Mouse (Mus musculus): ENCODE results near the gene Mrps22. TPM values are rescaled to one million over a fixed set of nuclear protein-coding genes. Genes with fewer than 3 reads are reported as not detected.

The Mrps22 gene
- 61.1 and 73.8 TPM in 2 replicates for polyA plus RNA-seq (2015; fragmentation: Nextera tagmentation; extraction: Ambion mirVana)

GRCm38 (mm10) chr9:98601156-98601836 is at the start of gene Mrps22:
Gene Mrps22, minus strand, starts transcription at chr9:98601660.
- Histone ChIP-seq H3K4me3 (replicated peaks) (peak within 1 kb of the TSS; percentile 89), H3K36me3 (peaks cover 21% of the 10 kb centered on the region), H3K4me1 (replicated peaks) (peaks cover 19% of the 10 kb centered on the region), H3K9ac (peak within 1 kb of the TSS; percentile 88), H3K27ac (peak within 1 kb of the TSS; percentile 78), H3K9me3 (replicated peaks) (0 out of 2 replicates have a peak, but pooled peaks cover 2% of the 10 kb centered on the region), H3K4me2 (peak within 1 kb of the TSS; percentile 91), H3K27me3 (no peaks in the 10 kb centered on the region)
- ATAC-seq (ENCODE audit: low read depth) (peak; percentile 89), DNase-seq (peak; percentile 75)
- WGBS (ENCODE audit: insufficient replicate concordance): under 1% methylated on average over 44 of the region's 44 CpGs

- no peaks in the 10 kb centered on the region for H3K4me1 ChIP-seq (replicated peaks)
- no peaks in the 10 kb centered on the region for H3K9me3 ChIP-seq (replicated peaks)
- no peak overlapping the region for H3K9ac ChIP-seq
- no peak for ATAC-seq (ENCODE audit: low read depth)
- H3K27me3 ChIP-seq: no peaks in the 10 kb centered on the region
- H3K4me3 ChIP-seq (replicated peaks): no peak overlapping the region
- H3K27ac ChIP-seq: no peak overlapping the region
- no peak for DNase-seq
- no peak overlapping the region for H3K4me2 ChIP-seq
- 52% methylated on average over 8 of the region's 8 CpGs for WGBS (ENCODE audit: insufficient replicate concordance)
- no peaks in the 10 kb centered on the region for H3K36me3 ChIP-seq
Observed at GRCm38 (mm10) chr9:98650547-98650946, 49.1 kb upstream of the Mrps22 start.

GRCm38 (mm10) chr9:98647418-98647817 is 46.0 kb upstream of the Mrps22 start:
- DNase-seq (no peak), ATAC-seq (ENCODE audit: low read depth) (no peak)
- Histone ChIP-seq H3K4me1 (replicated peaks) (no peaks in the 10 kb centered on the region), H3K4me3 (replicated peaks) (no peak overlapping the region), H3K9me3 (replicated peaks) (no peaks in the 10 kb centered on the region), H3K4me2 (no peak overlapping the region), H3K27me3 (no peaks in the 10 kb centered on the region), H3K27ac (no peak overlapping the region), H3K9ac (no peak overlapping the region), H3K36me3 (no peaks in the 10 kb centered on the region)
- 74% methylated on average over 12 of the region's 12 CpGs for WGBS (ENCODE audit: insufficient replicate concordance)

- Histone ChIP-seq H3K36me3 (no peaks in the 10 kb centered on the region), H3K4me1 (replicated peaks) (no peaks in the 10 kb centered on the region), H3K9ac (no peak overlapping the region), H3K27me3 (no peaks in the 10 kb centered on the region), H3K4me2 (no peak overlapping the region), H3K9me3 (replicated peaks) (no peaks in the 10 kb centered on the region), H3K27ac (no peak overlapping the region), H3K4me3 (replicated peaks) (no peak overlapping the region)
- no peak for DNase-seq
- WGBS (ENCODE audit: insufficient replicate concordance): 23% methylated on average over 4 of the region's 4 CpGs
- ATAC-seq (ENCODE audit: low read depth): no peak
Observed at GRCm38 (mm10) chr9:98645750-98646149, 44.3 kb upstream of the Mrps22 start.

- ATAC-seq (ENCODE audit: low read depth): no peak
- Histone ChIP-seq H3K4me3 (replicated peaks) (no peak overlapping the region), H3K4me2 (no peak overlapping the region), H3K36me3 (no peaks in the 10 kb centered on the region), H3K9ac (no peak overlapping the region), H3K4me1 (replicated peaks) (no peaks in the 10 kb centered on the region), H3K27me3 (no peaks in the 10 kb centered on the region), H3K9me3 (replicated peaks) (no peaks in the 10 kb centered on the region), H3K27ac (no peak overlapping the region)
- no peak for DNase-seq
- WGBS (ENCODE audit: insufficient replicate concordance): 55% methylated on average over 6 of the region's 6 CpGs
Observed at GRCm38 (mm10) chr9:98642126-98642525, 40.7 kb upstream of the Mrps22 start.

- ATAC-seq (ENCODE audit: low read depth) (no peak), DNase-seq (no peak)
Observed at GRCm38 (mm10) chr9:98633287-98634162, 32.1 kb upstream of the Mrps22 start.

GRCm38 (mm10) chr9:98628480-98628879 is 27.0 kb upstream of the Mrps22 start:
- Histone ChIP-seq H3K27me3 (no peaks in the 10 kb centered on the region), H3K36me3 (no peaks in the 10 kb centered on the region), H3K9me3 (replicated peaks) (no peaks in the 10 kb centered on the region), H3K4me1 (replicated peaks) (no peaks in the 10 kb centered on the region), H3K4me3 (replicated peaks) (no peak overlapping the region), H3K4me2 (no peak overlapping the region), H3K27ac (no peak overlapping the region), H3K9ac (no peak overlapping the region)
- WGBS (ENCODE audit: insufficient replicate concordance): 22% methylated on average over 3 of the region's 3 CpGs
- ATAC-seq (ENCODE audit: low read depth) (no peak), DNase-seq (no peak)

More at GRCm38 (mm10) chr9:98633287-98634162, 32.1 kb upstream of the Mrps22 start:
- WGBS (ENCODE audit: insufficient replicate concordance): 56% methylated on average over 13 of the region's 13 CpGs
- Histone ChIP-seq H3K4me1 (replicated peaks) (no peaks in the 10 kb centered on the region), H3K27me3 (no peaks in the 10 kb centered on the region), H3K9ac (no peak overlapping the region), H3K36me3 (no peaks in the 10 kb centered on the region), H3K27ac (no peak overlapping the region), H3K4me2 (no peak overlapping the region), H3K9me3 (replicated peaks) (no peaks in the 10 kb centered on the region), H3K4me3 (replicated peaks) (no peak overlapping the region)

GRCm38 (mm10) chr9:98604896-98605295 is 3.4 kb upstream of the Mrps22 start:
- Histone ChIP-seq H3K27me3 (no peaks in the 10 kb centered on the region), H3K4me3 (replicated peaks) (no peak overlapping the region), H3K9ac (no peak overlapping the region), H3K9me3 (replicated peaks) (0 out of 2 replicates have a peak, but pooled peaks cover 2% of the 10 kb centered on the region), H3K4me1 (replicated peaks) (peaks cover 14% of the 10 kb centered on the region), H3K4me2 (no peak overlapping the region), H3K36me3 (no peaks in the 10 kb centered on the region), H3K27ac (no peak overlapping the region)
- no peak for ATAC-seq (ENCODE audit: low read depth)
- DNase-seq: no peak
- 49% methylated on average over 4 of the region's 4 CpGs for WGBS (ENCODE audit: insufficient replicate concordance)

GRCm38 (mm10) chr9:98601837-98602359 is 438 bp upstream of the Mrps22 start:
- no peak for DNase-seq
- Histone ChIP-seq H3K4me1 (replicated peaks) (peaks cover 19% of the 10 kb centered on the region), H3K4me3 (replicated peaks) (peak overlapping the region; percentile 89), H3K9me3 (replicated peaks) (0 out of 2 replicates have a peak, but pooled peaks cover 2% of the 10 kb centered on the region), H3K36me3 (peaks cover 15% of the 10 kb centered on the region), H3K27me3 (no peaks in the 10 kb centered on the region), H3K9ac (peak overlapping the region; percentile 88), H3K4me2 (peak overlapping the region; percentile 91), H3K27ac (no peak overlapping the region)
- ATAC-seq (ENCODE audit: low read depth): no peak
- WGBS (ENCODE audit: insufficient replicate concordance): 44% methylated on average over 11 of the region's 11 CpGs

GRCm38 (mm10) chr9:98600094-98600493 is 1.4 kb downstream of the Mrps22 start:
- Histone ChIP-seq H3K9me3 (replicated peaks) (0 out of 2 replicates have a peak, but pooled peaks cover 2% of the 10 kb centered on the region), H3K9ac (peak overlapping the region; percentile 88), H3K4me2 (peak overlapping the region; percentile 91), H3K4me1 (replicated peaks) (peaks cover 19% of the 10 kb centered on the region), H3K27me3 (no peaks in the 10 kb centered on the region), H3K4me3 (replicated peaks) (peak overlapping the region; percentile 89), H3K27ac (no peak overlapping the region), H3K36me3 (peaks cover 32% of the 10 kb centered on the region)
- WGBS (ENCODE audit: insufficient replicate concordance): 67% methylated on average over 6 of the region's 6 CpGs
- DNase-seq: no peak
- ATAC-seq (ENCODE audit: low read depth): no peak

GRCm38 (mm10) chr9:98583852-98584251 is 17.6 kb downstream of the Mrps22 start:
- no peak overlapping the region for H3K4me2 ChIP-seq
- no peaks in the 10 kb centered on the region for H3K27me3 ChIP-seq
- 82% methylated on average over 4 of the region's 4 CpGs for WGBS (ENCODE audit: insufficient replicate concordance)
- H3K4me3 ChIP-seq (replicated peaks): no peak overlapping the region
- no peak for DNase-seq
- H3K27ac ChIP-seq: no peak overlapping the region
- no peaks in the 10 kb centered on the region for H3K4me1 ChIP-seq (replicated peaks)
- no peaks in the 10 kb centered on the region for H3K9me3 ChIP-seq (replicated peaks)
- H3K9ac ChIP-seq: no peak overlapping the region
- peak; percentile 67 for ATAC-seq (ENCODE audit: low read depth)
- H3K36me3 ChIP-seq: peaks cover 87% of the 10 kb centered on the region
